Mouse (Mus musculus): ENCODE data around the gene Pnpo.

- no peak for TF ChIP-seq POLR2A (IDR thresholded peaks at IDR 0.05; ENCODE audit: extremely low read depth, insufficient read depth, low read length)
- TF ChIP-seq CTCF (IDR thresholded peaks at IDR 0.05; ENCODE audit: low read depth, low read length): no peak
These were observed 35.2 kb downstream of the Pnpo start for GRCm38 (mm10) chr11:96908594-96908993.

All from liver, adult 2 months (tissue).